Mouse (Mus musculus) limb, embryonic 15.5 days (tissue): ENCODE measurements around the gene Speg. TPM values are rescaled to one million over a fixed set of nuclear protein-coding genes. Genes with fewer than 3 reads are reported as not detected.

ENCODE experiments used
- ATAC-seq: fragments of 200-750 bp; cut with Nextera tagmentation; 2 replicates; pipeline ENCODE4 v1.8.0; 2017; ENCODE audit warnings: low read depth, moderate TSS enrichment; ENCODE audit not compliant: insufficient number of reproducible peaks, low FRiP score, low TSS enrichment
- H3K27ac ChIP-seq: fragments of 300-500 bp; sonication (generic); 2 replicates; pipeline ENCODE4 v1.5.1; 2015; ENCODE audit warnings: moderate library complexity, mild to moderate bottlenecking, inconsistent platforms
- H3K27me3 ChIP-seq: fragments of 300-500 bp; sonication (generic); 2 replicates; pipeline ENCODE4 v1.6.1; 2015; ENCODE audit warnings: inconsistent platforms
- H3K36me3 ChIP-seq: fragments of 300-500 bp; sonication (generic); 2 replicates; pipeline ENCODE4 v1.6.1; 2015; ENCODE audit warnings: inconsistent platforms
- H3K4me1 ChIP-seq: fragments of 300-500 bp; sonication (generic); 2 replicates; pipeline ENCODE4 v1.6.1; 2015; ENCODE audit warnings: inconsistent platforms
- H3K4me2 ChIP-seq: fragments of 300-500 bp; sonication (generic); 2 replicates; pipeline ENCODE4 v1.6.1; 2015; ENCODE audit warnings: mild to moderate bottlenecking, inconsistent platforms
- H3K4me3 ChIP-seq: fragments of 300-500 bp; sonication (generic); 2 replicates; pipeline ENCODE4 v1.5.1; 2015; ENCODE audit warnings: mild to moderate bottlenecking, inconsistent platforms
- H3K9ac ChIP-seq: fragments of 300-500 bp; sonication (generic); 2 replicates; pipeline ENCODE4 v1.6.1; 2015; ENCODE audit warnings: inconsistent platforms
- H3K9me3 ChIP-seq: fragments of 300-500 bp; sonication (generic); 2 replicates; pipeline ENCODE4 v1.6.1; 2016; ENCODE audit warnings: inconsistent platforms
- WGBS: fragments of 180-500 bp; shearing (Covaris S2); methylation state at CpG from one replicate; pipeline ENCODE4 v1.1.7; 2015; 5-methylcytosine and 5-hydroxymethylcytosine counted together
- polyA plus RNA-seq: library from polyadenylated mRNA; unstranded; fragments of >200 nt; fragmentation: Nextera tagmentation; extraction: Ambion mirVana; gene quantifications from 2 replicates; pipeline ENCODE4 v1.2.1, GENCODE M21; 2015

Gene Speg
- polyA plus RNA-seq, 1 experiment from 2014 or later: 15.4 TPM

DNA sequence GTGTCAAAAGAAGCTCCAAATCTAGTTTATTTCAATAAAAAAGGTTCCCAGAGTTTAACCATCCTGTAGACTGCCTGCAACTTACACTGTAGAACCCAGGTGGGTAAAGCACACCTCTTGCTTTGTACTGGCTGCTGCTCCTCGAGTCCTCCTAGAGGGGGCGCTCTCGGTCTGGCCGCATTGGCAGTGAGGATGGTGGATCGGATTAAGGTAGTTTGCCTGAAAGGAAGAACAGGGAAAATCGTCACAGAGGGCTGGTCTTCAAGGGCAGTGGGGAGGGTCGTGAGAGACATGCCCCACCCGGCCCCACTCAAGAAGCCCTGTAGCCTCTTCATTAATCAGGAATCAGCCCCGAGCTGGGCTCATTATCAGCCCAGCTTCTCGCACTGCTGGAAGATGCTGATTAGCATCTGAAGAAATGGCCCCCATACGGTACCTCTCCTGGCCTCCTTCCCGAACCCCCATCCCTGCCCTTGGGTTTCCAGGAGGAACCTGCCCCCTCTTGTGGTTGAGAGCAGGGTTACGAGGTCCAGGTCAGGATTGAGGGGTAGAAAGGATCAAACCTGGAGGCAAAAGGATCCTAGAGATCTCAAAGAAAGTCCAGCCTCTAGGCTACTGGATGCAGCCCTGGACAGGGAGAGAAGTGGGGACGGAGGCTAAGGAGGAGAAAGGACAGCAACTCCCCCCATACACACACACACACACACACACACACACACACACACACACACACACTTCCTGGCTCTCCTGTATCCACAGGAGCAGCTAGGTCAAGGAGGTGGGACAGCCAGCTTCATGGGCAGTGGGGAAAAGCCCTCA, 81.9 kb downstream of the Speg start:
- Histone ChIP-seq H3K4me1 (peaks cover 28% of the 10 kb centered on the region), H3K4me2 (no peak overlapping the region), H3K27ac (no peak overlapping the region), H3K9me3 (no peaks in the 10 kb centered on the region), H3K4me3 (no peak overlapping the region), H3K9ac (no peak overlapping the region), H3K36me3 (no peaks in the 10 kb centered on the region), H3K27me3 (peaks cover 76% of the 10 kb centered on the region)
- ATAC-seq: no peak
- 11% methylated on average over 14 of the region's 14 CpGs for WGBS

DNA sequence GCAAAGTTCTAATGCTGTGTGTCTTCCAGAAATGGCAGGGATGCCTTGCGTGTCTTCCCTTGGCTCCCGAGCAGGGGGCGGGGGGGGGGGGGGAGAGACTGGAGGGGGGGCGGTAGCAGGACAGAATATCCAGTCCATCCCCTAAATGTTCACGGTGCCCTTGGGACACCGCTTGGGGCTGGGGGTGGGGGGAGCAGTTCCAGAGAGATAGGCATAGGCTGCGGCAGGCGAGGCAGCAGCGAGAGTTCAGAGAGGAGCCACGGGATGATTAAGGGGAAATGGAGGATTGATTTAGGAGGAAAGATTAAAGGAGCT, 82.6 kb downstream of the Speg start:
- peaks cover 28% of the 10 kb centered on the region for H3K4me1 ChIP-seq
- WGBS: 7% methylated on average over 8 of the region's 10 CpGs
- no peak overlapping the region for H3K9ac ChIP-seq
- no peak for ATAC-seq
- H3K9me3 ChIP-seq: no peaks in the 10 kb centered on the region
- H3K27ac ChIP-seq: no peak overlapping the region
- H3K4me2 ChIP-seq: no peak overlapping the region
- H3K4me3 ChIP-seq: no peak overlapping the region
- peaks cover 68% of the 10 kb centered on the region for H3K27me3 ChIP-seq
- H3K36me3 ChIP-seq: no peaks in the 10 kb centered on the region

DNA sequence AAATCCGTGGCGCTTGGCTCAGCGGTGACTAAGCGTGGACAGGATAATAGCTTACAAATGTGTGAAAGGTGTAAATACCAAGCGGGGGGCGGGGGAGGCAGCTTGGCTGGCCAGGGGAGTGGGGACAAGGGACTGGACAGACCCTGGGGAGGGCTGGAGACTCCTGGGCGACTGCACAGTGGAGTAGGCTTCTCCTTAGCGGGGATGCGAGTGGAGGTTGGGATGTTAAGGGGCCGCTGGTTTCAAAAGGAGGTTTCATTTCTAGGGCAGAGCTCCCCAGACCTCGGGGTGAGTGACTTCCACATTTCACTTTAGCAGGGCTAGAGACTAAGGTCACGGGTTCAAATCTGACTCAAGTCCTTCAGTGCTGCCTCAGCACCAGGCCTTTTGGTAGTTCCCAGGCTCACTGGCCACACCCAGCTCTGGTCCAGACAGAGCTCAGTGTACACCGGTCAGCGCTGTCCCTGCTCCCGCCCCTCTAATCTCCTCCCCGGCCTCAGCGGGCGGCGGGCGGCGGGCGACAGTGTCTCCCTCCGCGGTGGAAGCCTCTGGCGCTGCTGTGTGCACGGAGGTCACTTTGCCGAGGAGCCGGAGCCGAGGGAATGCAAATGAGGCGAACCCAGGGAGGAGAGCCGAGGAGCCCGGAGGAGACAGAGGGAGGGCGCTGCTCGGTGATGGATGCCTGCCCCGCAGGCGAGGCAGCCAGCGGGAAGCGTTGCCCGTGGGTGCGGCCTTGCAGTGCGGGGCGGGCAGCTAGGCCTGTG, 83.1 kb downstream of the Speg start:
- Histone ChIP-seq H3K36me3 (no peaks in the 10 kb centered on the region), H3K4me3 (peak overlapping the region; percentile 35), H3K4me1 (peaks cover 26% of the 10 kb centered on the region), H3K27me3 (peaks cover 63% of the 10 kb centered on the region), H3K9me3 (no peaks in the 10 kb centered on the region), H3K4me2 (peak overlapping the region; percentile 55), H3K27ac (peak overlapping the region; percentile 57; the same call in 1 of the 2 replicates), H3K9ac (no peak overlapping the region)
- 5% methylated on average over 42 of the region's 42 CpGs for WGBS
- peak; percentile 70 for ATAC-seq

DNA sequence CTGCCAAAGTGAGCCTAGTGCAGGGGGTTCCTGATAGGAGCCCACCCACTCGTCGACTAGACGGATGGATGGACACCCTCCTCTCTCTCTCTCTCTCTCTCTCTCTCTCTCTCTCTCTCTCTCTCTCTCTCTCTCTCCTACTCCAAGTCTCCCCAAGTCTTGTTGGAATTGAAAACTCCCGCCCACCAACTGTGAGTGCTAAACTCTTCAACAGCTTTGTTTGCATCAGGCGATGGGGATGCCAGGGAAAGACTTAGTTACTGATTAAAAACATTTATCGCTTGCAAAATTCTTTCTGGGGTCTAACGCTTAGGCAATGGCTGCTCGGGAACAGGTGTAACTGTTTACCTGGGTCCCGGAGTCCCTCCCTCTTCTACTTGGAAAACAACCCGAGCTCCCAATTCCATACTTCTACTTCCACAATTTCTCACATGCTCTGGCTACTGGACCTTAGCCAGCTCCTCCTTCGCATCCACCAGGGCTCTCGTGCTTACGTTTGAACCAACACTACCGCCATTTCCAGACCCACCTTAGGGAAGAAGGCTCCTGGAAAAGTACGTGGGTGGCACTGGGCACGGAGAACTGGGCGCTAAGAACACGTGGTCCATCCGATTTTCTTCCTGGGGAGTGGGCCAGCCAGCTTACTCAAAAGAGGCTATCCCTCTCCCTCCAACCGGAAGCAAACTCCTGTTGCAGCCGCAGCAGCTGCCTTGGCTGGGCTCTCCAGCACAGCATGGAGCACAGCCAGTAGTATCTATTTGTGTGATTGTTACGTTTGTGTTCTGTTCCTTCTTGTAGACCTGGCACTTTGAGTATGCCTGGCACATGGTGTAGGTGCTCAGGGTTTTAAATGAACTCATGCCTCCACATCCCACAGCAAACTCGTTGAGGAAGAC, 83.9 kb downstream of the Speg start:
- no peaks in the 10 kb centered on the region for H3K36me3 ChIP-seq
- WGBS: 11% methylated on average over 23 of the region's 23 CpGs
- ATAC-seq: no peak
- no peak overlapping the region for H3K9ac ChIP-seq
- H3K27ac ChIP-seq: peak overlapping the region; percentile 57; the same call in 1 of the 2 replicates
- peak overlapping the region; percentile 55 for H3K4me2 ChIP-seq
- H3K9me3 ChIP-seq: no peaks in the 10 kb centered on the region
- peaks cover 64% of the 10 kb centered on the region for H3K27me3 ChIP-seq
- peaks cover 26% of the 10 kb centered on the region for H3K4me1 ChIP-seq
- peak overlapping the region; percentile 35 for H3K4me3 ChIP-seq

DNA sequence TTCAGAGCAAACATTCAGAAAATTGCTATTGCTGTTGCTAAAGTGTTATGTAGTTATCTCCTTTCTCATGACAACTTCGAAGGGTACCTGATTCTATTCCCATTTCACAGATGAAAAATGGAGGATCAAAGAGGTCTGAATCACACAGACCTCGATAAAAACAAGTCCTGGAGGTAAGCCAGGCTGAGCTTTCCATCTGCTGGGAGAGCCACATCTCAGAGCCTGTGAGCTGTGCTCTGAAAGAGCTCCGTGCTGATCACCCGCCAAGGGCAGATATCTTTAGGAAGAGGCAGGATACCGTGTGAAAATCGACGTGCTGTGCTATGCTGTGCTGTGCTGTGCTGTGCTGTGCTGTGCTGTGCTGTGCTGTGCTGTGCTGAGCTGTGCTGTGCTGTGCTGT, 85.2 kb downstream of the Speg start:
- peaks cover 56% of the 10 kb centered on the region for H3K27me3 ChIP-seq
- no peak for ATAC-seq
- WGBS: 74% methylated on average over 7 of the region's 7 CpGs
- no peak overlapping the region for H3K4me3 ChIP-seq
- no peaks in the 10 kb centered on the region for H3K36me3 ChIP-seq
- H3K9ac ChIP-seq: no peak overlapping the region
- H3K4me2 ChIP-seq: no peak overlapping the region
- H3K4me1 ChIP-seq: peaks cover 26% of the 10 kb centered on the region
- H3K27ac ChIP-seq: no peak overlapping the region
- no peaks in the 10 kb centered on the region for H3K9me3 ChIP-seq

DNA sequence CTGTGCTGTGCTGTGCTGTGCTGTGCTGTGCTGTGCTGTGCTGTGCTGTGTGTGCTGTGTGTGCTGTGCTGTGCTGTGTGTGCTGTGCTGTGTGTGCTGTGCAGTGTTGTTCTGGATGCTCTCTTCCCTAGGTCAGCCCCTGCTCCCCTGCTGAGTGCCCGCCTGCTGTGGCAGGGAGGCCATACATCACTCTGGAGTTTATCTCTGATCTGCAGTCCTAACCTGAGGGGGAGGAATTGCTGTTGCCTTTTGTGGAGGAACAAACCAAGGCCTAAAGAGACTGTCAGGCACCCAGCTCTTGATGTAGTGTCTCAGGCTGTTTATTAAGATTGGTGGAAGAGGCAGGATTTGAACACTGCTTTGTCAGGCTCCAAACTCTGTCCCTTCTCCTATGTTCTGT, 87.5 kb downstream of the Speg start:
- H3K27me3 ChIP-seq: peaks cover 50% of the 10 kb centered on the region
- no peak for ATAC-seq
- 46% methylated on average over 1 of the region's 1 CpGs for WGBS

DNA sequence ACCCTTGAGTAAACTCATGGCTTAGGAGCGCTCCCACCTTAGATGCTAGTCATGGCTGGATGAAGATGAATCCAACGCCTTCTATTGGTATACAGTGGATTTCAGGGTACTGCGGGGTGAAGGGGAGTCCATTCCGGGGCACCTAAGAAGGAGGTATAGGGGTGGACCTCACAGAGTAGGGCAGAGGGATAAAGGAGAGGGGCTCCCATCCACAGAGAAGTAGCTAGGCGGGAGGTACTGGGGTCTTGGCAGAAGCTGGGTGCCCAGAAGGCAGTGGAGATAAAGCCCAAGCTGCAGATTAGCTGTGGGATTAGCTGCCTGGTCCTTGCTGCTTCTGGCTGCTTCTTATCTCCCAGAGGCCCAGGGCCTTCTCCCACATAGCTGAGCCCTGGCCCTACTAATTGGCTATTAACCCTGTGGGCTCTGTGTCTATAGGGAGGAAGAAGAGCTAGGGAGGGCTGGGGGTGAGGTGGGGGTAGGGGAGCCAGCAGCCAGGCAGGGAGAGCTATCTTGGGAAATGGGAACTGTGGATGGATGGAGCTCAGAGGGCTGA, 88.6 kb downstream of the Speg start:
- WGBS: 85% methylated on average over 5 of the region's 5 CpGs
- Histone ChIP-seq H3K27ac (no peak overlapping the region), H3K4me2 (no peak overlapping the region), H3K36me3 (no peaks in the 10 kb centered on the region), H3K27me3 (peaks cover 43% of the 10 kb centered on the region), H3K9ac (no peak overlapping the region), H3K4me1 (peaks cover 12% of the 10 kb centered on the region), H3K9me3 (no peaks in the 10 kb centered on the region), H3K4me3 (no peak overlapping the region)
- ATAC-seq: no peak

More for the DNA sequence above, 87.5 kb downstream of the Speg start:
- Histone ChIP-seq H3K4me1 (peaks cover 20% of the 10 kb centered on the region), H3K27ac (no peak overlapping the region), H3K9ac (no peak overlapping the region), H3K9me3 (no peaks in the 10 kb centered on the region), H3K4me2 (no peak overlapping the region), H3K4me3 (no peak overlapping the region), H3K36me3 (no peaks in the 10 kb centered on the region)

DNA sequence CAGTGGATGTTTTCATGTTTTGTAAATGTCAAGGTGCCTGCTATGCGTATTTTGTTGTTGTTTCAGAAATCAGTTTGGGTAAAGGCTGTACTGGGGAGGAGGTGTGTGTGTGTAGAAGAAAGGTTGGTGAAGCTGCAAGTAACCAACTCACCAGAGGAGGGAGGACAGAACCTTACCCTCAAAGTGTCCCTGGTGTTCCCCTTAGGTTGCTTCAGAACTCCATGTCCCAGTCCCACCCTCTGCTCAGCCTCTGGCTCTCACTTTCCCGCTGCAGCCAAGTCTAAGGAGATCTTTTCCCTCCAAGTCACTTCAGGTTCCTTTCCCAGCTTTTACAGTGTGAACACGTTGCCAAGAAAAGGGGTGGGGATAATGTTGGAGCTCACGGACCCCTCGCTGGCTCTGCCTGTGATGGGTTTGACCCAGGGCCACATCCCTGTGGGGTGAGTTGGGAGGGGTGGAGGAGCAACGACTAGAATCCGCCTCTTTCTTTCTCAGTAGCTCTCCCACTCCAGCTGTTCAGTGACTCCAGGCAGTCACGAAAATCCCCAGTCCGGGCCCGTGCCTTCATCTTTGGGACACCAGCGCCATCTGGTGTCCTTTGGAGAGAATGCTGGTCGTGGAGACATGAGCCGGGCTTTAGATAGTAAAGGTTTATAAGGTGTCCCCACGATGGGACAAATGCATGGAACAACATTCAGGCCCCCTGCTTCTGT, 92.3 kb downstream of the Speg start:
- peak; percentile 82 for ATAC-seq
- H3K9ac ChIP-seq: no peak overlapping the region
- peak overlapping the region; percentile 64; the same call in 1 of the 2 replicates for H3K27ac ChIP-seq
- no peak overlapping the region for H3K4me3 ChIP-seq
- H3K4me2 ChIP-seq: peak overlapping the region; percentile 34
- 5% methylated on average over 14 of the region's 14 CpGs for WGBS
- no peaks in the 10 kb centered on the region for H3K9me3 ChIP-seq
- peaks cover 5% of the 10 kb centered on the region; the same call in 1 of the 2 replicates for H3K4me1 ChIP-seq
- peaks cover 38% of the 10 kb centered on the region for H3K27me3 ChIP-seq
- H3K36me3 ChIP-seq: no peaks in the 10 kb centered on the region; the same call in 1 of the 2 replicates

DNA sequence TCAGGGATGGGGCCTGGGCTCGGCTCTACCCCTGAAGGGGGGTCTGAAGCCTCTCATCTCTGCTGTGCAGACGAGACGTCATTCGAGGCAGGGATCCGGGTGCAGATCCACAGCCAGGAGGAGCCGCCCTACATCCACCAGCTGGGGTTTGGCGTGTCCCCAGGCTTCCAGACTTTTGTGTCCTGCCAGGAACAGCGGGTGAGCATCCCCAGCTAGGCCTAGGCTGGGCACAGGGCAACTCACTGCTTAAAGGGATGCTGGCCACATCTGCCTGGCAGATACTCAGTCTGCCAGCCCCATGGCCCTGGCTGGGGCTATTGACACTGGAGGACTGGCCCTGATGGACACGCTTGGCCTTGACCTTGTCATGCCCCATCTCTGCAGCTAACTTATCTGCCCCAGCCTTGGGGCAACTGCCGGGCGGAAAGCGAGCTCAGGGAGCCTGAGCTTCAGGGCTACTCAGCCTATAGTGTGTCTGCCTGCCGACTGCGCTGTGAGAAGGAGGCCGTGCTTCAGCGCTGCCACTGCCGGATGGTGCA, 94.3 kb downstream of the Speg start:
- H3K36me3 ChIP-seq: peaks cover 15% of the 10 kb centered on the region
- no peak overlapping the region for H3K27ac ChIP-seq
- no peaks in the 10 kb centered on the region for H3K9me3 ChIP-seq
- WGBS: 75% methylated on average over 17 of the region's 17 CpGs
- peaks cover 16% of the 10 kb centered on the region for H3K4me1 ChIP-seq
- no peak overlapping the region for H3K9ac ChIP-seq
- no peak overlapping the region for H3K4me3 ChIP-seq
- H3K27me3 ChIP-seq: peaks cover 31% of the 10 kb centered on the region
- ATAC-seq: no peak
- no peak overlapping the region for H3K4me2 ChIP-seq

DNA sequence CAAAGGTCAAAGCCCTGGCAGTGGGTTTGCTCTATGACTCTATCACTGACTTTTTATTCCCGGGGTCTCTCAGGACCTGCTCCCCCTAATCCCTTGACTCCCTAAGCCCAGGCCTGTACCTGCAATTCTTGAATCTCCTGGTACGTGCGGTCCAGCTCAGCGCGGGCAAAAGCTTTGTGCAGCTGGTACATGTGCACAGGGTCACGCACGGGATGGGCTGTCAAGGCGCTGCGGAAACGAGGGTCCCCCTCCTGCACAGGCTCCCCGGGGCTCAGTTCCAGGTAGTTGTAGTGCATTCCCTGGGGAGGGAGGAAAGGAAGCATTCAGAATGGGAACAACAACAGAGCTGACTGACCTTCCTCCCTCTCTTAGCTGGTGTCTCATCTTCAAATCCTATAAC, 101.3 kb downstream of the Speg start:
- no peak overlapping the region for H3K4me2 ChIP-seq
- no peak overlapping the region for H3K4me3 ChIP-seq
- no peak for ATAC-seq
- no peak overlapping the region for H3K9ac ChIP-seq
- no peaks in the 10 kb centered on the region for H3K9me3 ChIP-seq
- peaks cover 23% of the 10 kb centered on the region for H3K27me3 ChIP-seq
- peaks cover 44% of the 10 kb centered on the region for H3K4me1 ChIP-seq
- no peak overlapping the region for H3K27ac ChIP-seq
- peaks cover 40% of the 10 kb centered on the region for H3K36me3 ChIP-seq
- WGBS: 93% methylated on average over 11 of the region's 11 CpGs
